Mouse (Mus musculus) adrenal gland (tissue): ENCODE measurements around the gene Rnf24.

Source experiments
- intact Hi-C: fragments of 180-260 bp; cut with DNase I; formaldehyde crosslinking; loops from one replicate; pipeline ENCODE4 v1.15.1; 2025
- microRNA-seq, 2 experiments: library from miRNA; unstranded; fragments of <30 nt; microRNA quantifications; one replicate each; pipeline ENCODE4; 2019

The Rnf24 gene

DNA sequence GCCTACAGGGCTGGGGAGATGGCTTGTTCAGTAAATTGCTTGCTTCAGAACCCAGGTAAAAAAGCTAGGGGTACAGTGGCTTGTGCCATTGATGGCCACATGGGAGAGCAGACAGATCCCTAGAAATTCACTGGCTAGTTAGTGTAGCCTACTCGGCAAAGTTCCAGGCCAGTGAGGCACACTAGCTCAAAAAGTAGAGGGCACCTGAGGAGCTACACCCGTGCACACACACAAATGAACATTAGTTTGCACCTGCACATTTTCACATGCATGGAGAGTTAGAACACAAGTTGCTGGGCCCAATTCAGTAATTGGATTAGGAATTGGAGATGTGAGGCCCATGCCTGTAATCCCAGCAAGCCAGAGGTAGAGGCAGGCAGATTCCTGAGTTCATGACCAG is 87.6 kb downstream of the Rnf24 start:
- intact Hi-C loops: no loop called here

DNA sequence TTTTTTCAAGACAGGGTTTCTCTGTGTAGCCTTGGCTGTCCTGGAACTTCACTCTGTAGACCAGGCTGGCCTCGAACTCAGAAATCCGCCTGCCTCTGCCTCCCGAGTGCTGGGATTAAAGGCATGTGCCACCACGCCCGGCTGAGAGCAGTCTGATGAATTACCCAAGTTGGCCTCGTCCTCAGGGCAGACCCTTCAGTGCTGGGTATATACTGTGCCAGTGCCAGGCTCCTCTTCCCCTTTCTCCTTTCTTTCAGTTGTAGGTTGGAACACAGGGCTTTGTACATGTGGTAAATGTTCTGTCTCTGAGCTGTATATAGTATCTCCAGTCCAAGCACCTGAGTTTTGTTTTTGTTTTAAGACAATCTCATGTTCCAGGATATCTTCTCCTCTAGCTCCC is 88.7 kb downstream of the Rnf24 start:
- intact Hi-C loops: no loop called here

DNA sequence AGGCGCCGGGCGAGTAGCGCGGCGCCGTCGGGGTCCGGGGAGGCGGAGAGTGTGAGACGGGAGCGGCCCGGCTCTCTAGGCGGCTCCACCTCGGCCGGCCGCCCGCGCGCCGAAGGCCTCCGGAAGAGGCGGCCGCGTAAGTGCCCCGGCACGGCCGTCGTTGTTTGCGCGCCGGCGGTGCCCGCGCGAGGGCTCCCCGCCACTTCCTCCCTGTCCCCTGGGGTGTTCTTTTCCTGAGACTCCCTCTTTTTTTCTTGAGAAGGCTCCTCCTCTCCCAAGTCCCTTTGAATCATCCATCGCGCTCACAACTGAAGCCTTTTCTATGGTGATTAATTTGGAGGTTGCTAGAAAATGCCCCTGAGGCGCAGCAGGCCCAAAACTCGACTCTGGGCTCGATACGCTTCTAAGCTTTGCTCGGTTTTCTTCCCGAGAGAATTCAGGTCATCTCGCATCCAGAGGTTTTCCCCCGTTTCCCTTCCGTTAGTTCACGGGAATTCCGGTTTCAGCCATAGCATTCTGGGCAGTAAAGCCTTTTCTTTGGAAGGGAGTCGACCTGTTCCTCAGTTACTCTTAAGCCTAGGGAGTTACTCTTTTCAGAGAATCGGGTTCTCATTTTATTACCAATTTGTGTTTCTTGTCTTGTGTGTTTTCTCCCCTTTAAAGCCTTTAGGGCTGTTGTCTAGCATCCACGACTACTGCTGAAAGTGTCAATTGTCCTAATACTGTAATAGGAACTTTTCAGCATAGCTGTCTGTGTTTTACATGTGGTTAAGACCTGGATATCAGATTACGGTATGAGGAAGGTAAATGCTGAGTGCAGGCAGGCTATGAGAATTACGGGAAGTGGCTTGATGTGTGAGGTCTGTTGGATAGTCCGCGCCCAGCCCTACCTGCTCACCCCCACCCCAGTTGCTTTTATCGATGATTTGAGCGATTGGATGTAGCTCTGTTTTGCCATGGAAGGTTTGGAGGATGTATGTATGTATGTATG is 89.7 kb downstream of the Rnf24 start:
- intact Hi-C loops: no loop called here

DNA sequence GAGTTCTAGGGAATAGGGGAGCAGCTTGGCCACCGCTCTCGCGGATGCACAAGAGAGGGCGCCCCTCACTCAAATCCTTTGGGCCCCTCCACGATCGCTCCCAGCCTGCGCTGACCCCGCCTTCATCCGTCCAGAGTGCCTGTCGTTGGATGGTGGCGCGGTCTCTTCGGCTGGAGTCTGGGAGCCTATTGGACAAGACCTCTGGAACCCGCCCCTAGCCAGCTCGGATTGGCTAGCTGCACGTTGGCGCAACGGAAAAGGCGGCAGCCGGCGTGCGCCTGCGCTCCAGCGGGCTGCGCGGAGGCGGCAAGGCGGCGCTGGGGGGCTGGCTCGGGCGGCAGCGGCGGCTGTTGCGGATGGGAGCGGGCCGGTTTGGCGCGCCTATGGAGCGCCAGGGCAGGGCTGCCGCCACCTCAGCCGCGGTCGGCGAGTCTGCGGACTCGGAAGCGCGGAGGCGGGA is 90.4 kb downstream of the Rnf24 start, which contains the start of gene Pank2:
Gene Pank2, plus strand, starts transcription at position 283 of the 460 bp plus-strand sequence.
- intact Hi-C loops: no loop called here

DNA sequence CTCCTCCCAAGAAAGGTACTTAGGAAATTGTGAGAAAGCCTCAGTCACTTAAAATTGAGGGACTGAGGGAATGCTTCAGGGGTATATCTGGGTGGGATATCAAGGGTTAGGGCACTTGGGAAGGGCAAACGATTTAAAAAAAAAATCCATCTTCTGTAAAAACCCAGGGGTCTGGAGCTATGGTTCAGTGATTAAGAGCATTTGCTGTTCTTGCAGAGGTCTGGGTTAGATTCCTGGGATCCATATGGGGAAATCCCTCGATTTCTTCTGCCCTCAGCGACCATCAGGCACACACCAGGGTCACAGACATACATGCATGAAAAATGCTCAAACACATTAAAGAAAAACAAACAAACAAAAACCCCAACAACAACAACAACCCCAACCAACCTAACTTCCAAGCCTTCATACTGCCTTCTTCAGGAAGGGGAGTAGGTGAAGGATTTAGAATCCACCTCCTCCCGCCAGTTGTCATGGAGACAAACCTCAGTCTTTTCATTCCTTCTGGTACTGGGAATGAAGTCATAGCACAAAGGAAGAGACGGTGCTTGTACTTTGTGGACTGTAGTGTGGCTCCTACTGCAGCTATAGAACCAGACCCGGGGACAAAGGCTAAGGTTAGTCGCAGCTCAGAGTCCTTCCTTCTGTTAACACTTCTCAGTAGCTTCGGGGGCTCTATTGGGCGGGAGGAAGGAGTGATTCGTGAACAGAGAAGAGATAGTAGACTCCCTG is 91.0 kb downstream of the Rnf24 start:
- intact Hi-C loops: no loop called here

DNA sequence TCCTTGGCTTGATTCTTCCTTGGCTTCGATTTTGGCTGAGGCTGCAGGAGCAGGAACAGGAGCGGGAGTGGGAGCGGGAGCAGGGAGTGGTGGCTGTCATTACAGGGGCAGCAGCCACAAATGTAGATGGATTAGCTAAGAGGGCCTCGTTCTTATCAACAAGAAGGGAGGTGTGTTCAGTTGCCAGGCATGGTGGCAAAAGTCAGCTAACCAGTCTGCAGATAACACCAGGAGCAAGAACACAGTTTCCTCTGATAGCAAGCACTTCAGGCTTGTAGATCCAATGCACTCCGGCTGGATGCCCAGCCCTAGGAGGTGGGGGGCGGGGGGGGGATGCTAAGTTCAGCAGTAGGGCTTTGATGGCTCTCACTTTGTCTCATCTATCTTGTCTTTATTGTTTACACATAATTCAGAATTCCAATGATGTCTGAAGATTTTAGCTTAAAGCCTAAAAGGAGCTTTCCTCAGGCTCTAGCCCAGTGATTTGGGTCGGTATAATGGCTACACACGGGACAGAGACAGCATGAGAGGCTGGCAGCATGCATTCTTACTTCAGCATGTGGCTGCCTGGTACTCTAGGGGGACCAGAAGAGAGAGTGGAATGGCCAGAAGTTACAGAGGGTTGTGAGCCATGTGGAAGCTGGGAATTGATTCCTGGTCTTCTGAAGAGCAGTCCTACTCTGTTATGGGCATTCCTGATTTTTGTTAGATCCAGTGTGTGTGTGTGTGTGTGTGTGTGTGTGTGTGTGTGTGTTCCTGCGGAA is 92.0 kb downstream of the Rnf24 start:
- intact Hi-C loops: no loop called here

DNA sequence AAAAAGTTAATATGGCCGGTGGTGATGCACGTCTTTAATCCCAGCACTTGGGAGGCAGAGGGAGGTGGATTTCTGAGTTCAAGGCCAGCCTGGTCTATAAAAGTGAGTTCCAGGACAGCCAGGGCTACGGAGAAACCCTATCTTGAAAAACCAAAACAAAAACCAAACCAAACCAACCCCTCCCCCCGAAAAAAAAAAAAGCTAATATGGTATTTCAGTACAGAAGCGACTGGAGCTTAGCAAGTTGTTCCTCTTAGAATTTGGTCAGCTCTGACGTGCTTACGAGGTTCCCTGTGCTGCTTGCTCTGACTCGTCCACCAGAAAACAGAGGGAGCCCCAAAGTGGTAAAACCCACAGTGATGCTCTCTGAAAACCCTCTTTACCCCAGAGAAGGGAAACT is 94.0 kb downstream of the Rnf24 start:
- intact Hi-C loops: no loop called here

DNA sequence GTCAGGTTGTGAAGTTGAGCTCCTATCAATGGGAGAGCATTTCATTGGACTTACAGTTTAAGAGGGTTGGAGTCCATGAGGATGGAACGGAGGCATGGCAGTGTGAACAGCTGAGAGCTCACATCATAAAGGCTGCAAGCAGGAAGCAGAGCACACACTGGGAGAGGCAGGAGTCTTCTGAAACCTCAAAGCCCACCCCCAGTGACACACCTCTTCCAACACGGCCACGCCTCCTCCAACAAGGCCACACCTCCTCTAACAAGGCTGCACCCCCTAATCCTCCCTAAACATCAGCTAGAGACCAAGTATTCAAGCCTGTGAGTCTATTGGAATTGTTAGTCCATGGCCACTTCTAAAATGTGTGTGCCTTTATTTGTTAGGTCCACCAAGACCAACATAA is 97.0 kb downstream of the Rnf24 start:
- intact Hi-C loops: loop anchor here (2.0 kb wide), 1 partner anchor 45 kb away; no protein-coding TSS in a partner anchor

DNA sequence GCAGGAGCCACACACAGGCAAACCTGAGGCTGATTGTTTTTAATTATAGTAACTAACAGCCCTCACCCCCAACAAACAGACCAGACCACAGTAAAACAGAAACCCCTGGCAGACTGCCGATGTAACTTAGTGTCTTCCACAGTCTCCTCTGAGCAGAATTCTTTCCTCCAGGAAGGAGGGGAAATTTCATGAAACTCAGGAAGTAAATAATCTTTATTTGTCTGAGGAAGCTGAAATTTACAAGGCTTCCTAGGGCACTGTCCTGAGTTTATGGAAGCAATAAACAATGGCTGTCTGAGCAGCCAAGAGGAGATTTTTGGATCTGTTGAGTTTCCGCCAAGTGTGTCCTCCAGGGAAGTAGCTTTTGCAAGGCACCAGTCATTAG is 98.4 kb downstream of the Rnf24 start:
- intact Hi-C loops: loop anchor here (2.0 to 5.0 kb wide), 4 partner anchors 44 to 157 kb away; partner anchors contain the start of genes 1700037H04Rik and Cenpb

DNA sequence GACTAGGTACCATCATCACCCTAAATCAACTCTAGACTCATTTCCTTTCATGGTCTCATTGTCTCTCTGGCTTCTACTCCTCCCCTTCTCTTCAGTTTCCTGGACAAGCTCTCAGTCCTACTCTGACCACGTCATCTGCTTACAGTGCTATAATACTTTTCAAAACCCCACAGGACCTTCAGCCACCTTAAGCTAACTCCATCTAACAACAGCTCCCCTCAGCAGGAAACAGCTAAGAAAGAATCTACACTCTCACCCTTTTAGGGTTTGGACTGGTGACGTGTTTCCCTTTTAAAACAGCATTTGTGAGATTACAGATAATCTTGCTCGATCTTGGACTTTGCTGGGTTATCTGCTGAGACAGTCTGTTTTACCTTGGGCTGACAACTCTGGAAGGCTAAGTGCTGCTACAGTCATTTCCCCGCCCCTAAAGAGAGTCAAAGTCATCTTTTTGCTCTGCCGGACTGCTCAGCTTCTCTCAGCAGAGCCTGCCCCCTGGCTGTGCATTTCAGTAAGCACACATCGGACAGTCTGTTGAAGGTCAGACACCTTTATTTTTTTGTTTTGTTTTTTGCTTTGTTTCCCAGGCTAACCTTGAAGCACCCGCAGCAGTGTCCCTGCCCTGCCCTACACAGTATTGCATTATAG is 98.9 kb downstream of the Rnf24 start:
- intact Hi-C loops: loop anchor here (2.0 to 5.0 kb wide), 4 partner anchors 43 to 157 kb away; partner anchors contain the start of genes 1700037H04Rik and Cenpb

Small RNA genes within 50 kb of the gene (microRNA-seq; reads per million reads assigned to microRNA genes)
- 17.4 to 24.7 reads per million in 2 experiments for gene Mir103-2
